In genomic region chr1:189661856-189662255, GRCm38 (mm10) we compare ENCODE assay signal across 9 mouse cellular contexts. TPM values are rescaled to one million over a fixed set of nuclear protein-coding genes. Genes with fewer than 3 reads are reported as not detected.
A peak's percentile ranks its signal among the peaks of the same experiment; 100 is the strongest.
DNase-seq lines count a peak whose midpoint lies in the region; ATAC-seq and TF ChIP-seq lines count a peak whose summit lies in the region.
"Had no signal": no experiment of that assay in that cellular context is flagged by ENCODE, and none has a peak within 500 bp of the region (broad histone marks: within the 10 kb centered on the region; RNA-seq: fewer than 3 reads in every experiment).

No protein-coding gene starts in this region.

- DNase-seq in hindbrain, embryonic 11.5 days (ENCODE audit: low spot score) = peak; percentile 63
- DNase-seq in thymus, adult 2 months = peak; percentile 30
- DNase-seq in thymus, postnatal 36 days = no peak
- DNase-seq in c-Kit-positive CD71-positive TER-119-negative erythroid progenitor cells, embryonic 14.5 days (ENCODE audit: low read depth) = peak; percentile 36
- DNase-seq in kidney, postnatal 0 days (ENCODE audit: low spot score) = peak; percentile 60
- peak; percentile 71 for DNase-seq in splenic B cell, adult 2 months (ENCODE audit: low read depth, low spot score)
- DNase-seq in gastrocnemius, postnatal 25 days = no peak

- TF ChIP-seq CTCF in thymus, adult 2 months (IDR thresholded peaks at IDR 0.05; ENCODE audit: borderline replicate concordance, control insufficient read depth, extremely low read depth, insufficient read depth, low read length, poor library complexity) = no peak
- TF ChIP-seq CTCF in kidney, postnatal 0 days (IDR thresholded peaks at IDR 0.05; ENCODE audit: low read depth) = peak; percentile 70

- no peak for TF ChIP-seq POLR2A in thymus, adult 2 months (IDR thresholded peaks at IDR 0.05; ENCODE audit: control insufficient read depth, extremely low read depth, insufficient read depth, low read length, poor library complexity)

- 0 out of 2 replicates have a peak, but pooled peaks cover 9% of the 10 kb centered on the region for H3K36me3 ChIP-seq in hindbrain, embryonic 11.5 days (ENCODE audit: control insufficient read depth, insufficient read depth, low read length)
- H3K36me3 ChIP-seq in hindbrain, embryonic 16.5 days (ENCODE audit: control insufficient read depth, insufficient read depth, low read length) = no peaks in the 10 kb centered on the region
- H3K36me3 ChIP-seq in thymus, adult 2 months (ENCODE audit: control insufficient read depth, insufficient read depth, low read length) = peaks cover 51% of the 10 kb centered on the region
- peaks cover 25% of the 10 kb centered on the region for H3K36me3 ChIP-seq in kidney, postnatal 0 days (ENCODE audit: insufficient read depth, low read length)
- H3K36me3 ChIP-seq in splenic B cell, adult 2 months (ENCODE audit: control insufficient read depth, insufficient read depth, low read length, poor library complexity, severe bottlenecking) = no peaks in the 10 kb centered on the region

- no peak overlapping the region for H3K9ac ChIP-seq in hindbrain, embryonic 11.5 days (ENCODE audit: low read depth, low read length)
- no peak overlapping the region for H3K9ac ChIP-seq in hindbrain, embryonic 16.5 days (ENCODE audit: low read depth, low read length)
- no peak overlapping the region for H3K9ac ChIP-seq in kidney, postnatal 0 days (ENCODE audit: low read depth, low read length)
- H3K9ac ChIP-seq: limb, embryonic 12.5 days had no signal

- no peak for ATAC-seq in hindbrain, embryonic 11.5 days (ENCODE audit: low FRiP score)
- ATAC-seq in hindbrain, embryonic 16.5 days = no peak
- no peak for ATAC-seq in kidney, postnatal 0 days (replicated peaks; ENCODE audit: low FRiP score, low read depth)

- H3K27me3 ChIP-seq in hindbrain, embryonic 11.5 days (ENCODE audit: control insufficient read depth, insufficient read depth, low read length) = no peaks in the 10 kb centered on the region
- H3K27me3 ChIP-seq in hindbrain, embryonic 16.5 days (replicated peaks; ENCODE audit: control insufficient read depth, insufficient read depth, low read length) = no peaks in the 10 kb centered on the region
- no peaks in the 10 kb centered on the region for H3K27me3 ChIP-seq in thymus, adult 2 months (ENCODE audit: control insufficient read depth, insufficient read depth, low read length)
- no peaks in the 10 kb centered on the region for H3K27me3 ChIP-seq in kidney, postnatal 0 days (ENCODE audit: insufficient read depth, low read length)
- no peaks in the 10 kb centered on the region for H3K27me3 ChIP-seq in splenic B cell, adult 2 months (ENCODE audit: control insufficient read depth, insufficient read depth, low read length, poor library complexity, severe bottlenecking)
- H3K27me3 ChIP-seq: limb, embryonic 12.5 days had no signal

- no peaks in the 10 kb centered on the region for H3K4me1 ChIP-seq in hindbrain, embryonic 11.5 days (replicated peaks; ENCODE audit: control insufficient read depth, insufficient read depth, low read length)
- no peaks in the 10 kb centered on the region for H3K4me1 ChIP-seq in hindbrain, embryonic 16.5 days (ENCODE audit: control insufficient read depth, insufficient read depth, low read depth, low read length)
- H3K4me1 ChIP-seq in thymus, adult 2 months (replicated peaks; ENCODE audit: control insufficient read depth, insufficient read depth, low read length) = no peaks in the 10 kb centered on the region
- H3K4me1 ChIP-seq in kidney, postnatal 0 days (replicated peaks; ENCODE audit: insufficient read depth, low read length) = no peaks in the 10 kb centered on the region
- H3K4me1 ChIP-seq: limb, embryonic 12.5 days had no signal

- H3K4me3 ChIP-seq in hindbrain, embryonic 11.5 days (ENCODE audit: low read depth, low read length) = no peak overlapping the region
- no peak overlapping the region for H3K4me3 ChIP-seq in hindbrain, embryonic 16.5 days (ENCODE audit: low read length)
- H3K4me3 ChIP-seq in thymus, adult 2 months (ENCODE audit: control insufficient read depth, insufficient read depth, low read length) = no peak overlapping the region
- no peak overlapping the region for H3K4me3 ChIP-seq in kidney, postnatal 0 days (replicated peaks; ENCODE audit: low read depth, low read length)
- H3K4me3 ChIP-seq: limb, embryonic 12.5 days had no signal

- no peak overlapping the region for H3K27ac ChIP-seq in hindbrain, embryonic 11.5 days (ENCODE audit: low read depth, low read length)
- H3K27ac ChIP-seq in hindbrain, embryonic 16.5 days (ENCODE audit: low read depth, low read length) = no peak overlapping the region
- no peak overlapping the region for H3K27ac ChIP-seq in thymus, adult 2 months (ENCODE audit: control insufficient read depth, insufficient read depth, low read length)
- H3K27ac ChIP-seq in kidney, postnatal 0 days = no peak overlapping the region
- H3K27ac ChIP-seq: limb, embryonic 12.5 days had no signal

- no peak overlapping the region for H3K4me2 ChIP-seq in hindbrain, embryonic 11.5 days (replicated peaks; ENCODE audit: low read depth, low read length)
- H3K4me2 ChIP-seq in hindbrain, embryonic 16.5 days (ENCODE audit: low read length) = no peak overlapping the region
- H3K4me2 ChIP-seq in kidney, postnatal 0 days (ENCODE audit: low read length) = no peak overlapping the region
- H3K4me2 ChIP-seq: limb, embryonic 12.5 days had no signal

- no peaks in the 10 kb centered on the region for H3K9me3 ChIP-seq in hindbrain, embryonic 11.5 days (ENCODE audit: control insufficient read depth, low read length)
- no peaks in the 10 kb centered on the region for H3K9me3 ChIP-seq in hindbrain, embryonic 16.5 days (ENCODE audit: control insufficient read depth, low read length)
- no peaks in the 10 kb centered on the region for H3K9me3 ChIP-seq in kidney, postnatal 0 days (replicated peaks; ENCODE audit: low read length)
- H3K9me3 ChIP-seq: limb, embryonic 12.5 days had no signal

RNA-seq across cellular contexts. Expression of gene Cenpf, which starts 26.0 kb away (rescaled TPM):
- 103 and 141 TPM in 2 replicates for polyA plus RNA-seq in hindbrain, embryonic 11.5 days (2014; fragmentation: Nextera tagmentation; extraction: Ambion mirVana)
- 16.1 and 17.1 TPM in 2 replicates for polyA plus RNA-seq in hindbrain, embryonic 16.5 days (2015; fragmentation: Nextera tagmentation; extraction: Ambion mirVana)
- 10.3 and 10.8 TPM in 2 replicates for polyA plus RNA-seq in thymus, adult 2 months (2012; rRNA removed)
- polyA plus RNA-seq in kidney, postnatal 0 days (2015; fragmentation: Nextera tagmentation; extraction: Ambion mirVana) = 42.1 and 42.5 TPM in 2 replicates
- 1 to 10 TPM; 1.0 to 1.1 TPM for total RNA-seq in gastrocnemius, postnatal 25 days (2021)

Comparison
In these comparisons a context has a peak if more than half of its experiments do, and no peak if none do; other contexts are left out.
1. DNase-seq: peak in hindbrain, embryonic 11.5 days (single experiment), thymus, adult 2 months (single experiment), c-Kit-positive CD71-positive TER-119-negative erythroid progenitor cells, embryonic 14.5 days (single experiment), kidney, postnatal 0 days (single experiment) and splenic B cell, adult 2 months (single experiment); none in thymus, postnatal 36 days (0 of 2) and gastrocnemius, postnatal 25 days (single experiment).